Mouse (Mus musculus): ENCODE measurements around the gene Mettl7a3. TPM values are rescaled to one million over a fixed set of nuclear protein-coding genes. Genes with fewer than 3 reads are reported as not detected.
"Not testable (repeated sequence)": the region's sequence is repeated elsewhere in the genome, so short reads cannot be mapped to it uniquely, and the experiment has no call there.

The Mettl7a3 gene
- polyA plus RNA-seq, 1 experiment: 1.1 TPM

DNA sequence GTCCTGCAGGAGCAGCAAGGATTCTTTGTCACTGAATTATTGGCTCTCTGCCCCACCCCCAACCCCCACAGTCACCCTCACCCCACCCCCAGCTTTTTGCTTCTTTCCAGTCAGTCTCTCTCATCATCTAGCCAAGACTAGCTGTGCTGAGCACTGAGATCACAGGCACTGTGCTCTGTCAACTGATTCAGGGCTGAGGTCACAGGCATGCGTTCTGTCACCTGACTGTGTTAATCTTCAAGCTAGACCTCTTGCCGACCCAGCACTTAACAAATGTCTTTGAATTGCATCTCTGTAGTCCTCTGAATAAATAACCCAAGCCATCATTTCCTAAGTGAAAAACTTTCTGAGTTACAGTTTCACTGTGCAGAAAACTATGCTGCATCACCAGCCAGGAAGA lies 14.8 kb downstream of the Mettl7a3 start:
- no peaks in the 10 kb centered on the region for H3K4me1 ChIP-seq (ENCODE audit: control insufficient read depth, insufficient read depth, low read length)
- WGBS: 34% methylated on average over 2 of the region's 2 CpGs
- no peak overlapping the region for H3K4me3 ChIP-seq (replicated peaks; ENCODE audit: extremely low read depth, low read depth, low read length)
- TF ChIP-seq CTCF (IDR thresholded peaks at IDR 0.05; ENCODE audit: insufficient read depth, low read length) (no peak), POLR2A (IDR thresholded peaks at IDR 0.05; ENCODE audit: borderline replicate concordance, extremely low read depth, low read depth, low read length) (no peak)
- DNase-seq: no peak

DNA sequence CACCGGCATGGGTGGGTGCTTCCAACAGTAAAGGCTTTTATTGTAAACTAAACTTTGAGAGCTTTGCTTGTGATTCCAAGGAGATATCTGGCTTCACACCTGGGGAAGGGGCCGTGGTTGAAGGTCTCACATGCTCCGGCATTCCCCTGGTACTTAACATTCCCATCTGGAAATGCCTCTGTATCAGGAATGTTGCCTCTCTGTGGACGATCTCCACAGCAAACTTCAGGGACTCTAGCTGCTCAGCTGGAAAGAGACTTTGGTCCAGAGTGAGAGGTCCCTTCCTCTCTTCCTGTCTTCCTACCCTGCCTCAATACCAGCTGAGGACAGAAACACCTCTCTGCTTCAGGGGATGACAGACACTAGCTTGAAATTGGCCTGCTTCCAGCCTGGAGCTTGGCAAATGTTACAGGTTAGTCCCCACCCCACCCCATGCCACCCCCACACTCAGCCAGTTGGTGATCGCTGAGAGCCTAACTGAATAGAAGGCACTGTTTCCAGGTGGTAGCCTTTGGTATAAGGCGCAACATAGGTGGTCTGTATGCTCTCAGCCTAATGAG lies 16.9 kb downstream of the Mettl7a3 start:
- no peak for DNase-seq
- H3K4me1 ChIP-seq (ENCODE audit: control insufficient read depth, insufficient read depth, low read length): no peaks in the 10 kb centered on the region
- H3K4me3 ChIP-seq (replicated peaks; ENCODE audit: extremely low read depth, low read depth, low read length): no peak overlapping the region
- WGBS: 56% methylated on average over 6 of the region's 6 CpGs
- no peak for TF ChIP-seq CTCF (IDR thresholded peaks at IDR 0.05; ENCODE audit: insufficient read depth, low read length)
- no peak for TF ChIP-seq POLR2A (IDR thresholded peaks at IDR 0.05; ENCODE audit: borderline replicate concordance, extremely low read depth, low read depth, low read length)

DNA sequence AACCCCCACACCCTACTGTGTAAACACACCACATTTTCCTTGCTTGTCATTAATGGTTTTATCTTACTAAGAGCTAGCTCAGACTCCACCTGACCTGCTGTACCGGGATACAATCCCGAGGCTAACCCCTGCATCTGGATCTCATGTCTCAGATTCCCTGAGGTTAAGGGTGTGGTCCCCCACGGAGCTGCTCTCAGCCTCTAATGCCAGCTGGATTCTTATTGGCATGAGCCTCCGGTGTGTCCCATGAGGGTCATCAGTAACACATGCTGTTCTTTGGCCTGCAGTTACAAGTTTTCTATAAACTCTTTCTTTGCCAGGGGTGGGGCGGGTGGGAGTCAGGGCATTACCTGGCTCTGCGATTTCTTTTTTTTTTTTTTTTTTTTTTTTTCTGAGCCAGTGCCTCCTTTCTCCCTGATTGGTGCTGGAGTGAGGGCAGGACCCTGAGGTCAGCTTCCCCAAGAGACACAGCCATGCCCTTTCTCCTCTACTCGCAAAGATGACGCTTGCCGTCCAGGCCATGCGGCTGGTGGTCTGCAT lies 18.1 kb downstream of the Mettl7a3 start, which contains the start of the genes Methig1 and Mettl7a2:
Gene Methig1, plus strand, starts transcription at position 439 of the 540 bp plus-strand sequence.
Gene Mettl7a2, plus strand, starts transcription at position 490 of the 540 bp plus-strand sequence.
- TF ChIP-seq CTCF (IDR thresholded peaks at IDR 0.05; ENCODE audit: insufficient read depth, low read length): no peak
- no peak for TF ChIP-seq POLR2A (IDR thresholded peaks at IDR 0.05; ENCODE audit: borderline replicate concordance, extremely low read depth, low read depth, low read length)
- no peaks in the 10 kb centered on the region for H3K4me1 ChIP-seq (ENCODE audit: control insufficient read depth, insufficient read depth, low read length)
- no peak for DNase-seq
- no peak within 1 kb of the TSS for H3K4me3 ChIP-seq (replicated peaks; ENCODE audit: extremely low read depth, low read depth, low read length)
- 77% methylated on average over 10 of the region's 10 CpGs for WGBS

DNA sequence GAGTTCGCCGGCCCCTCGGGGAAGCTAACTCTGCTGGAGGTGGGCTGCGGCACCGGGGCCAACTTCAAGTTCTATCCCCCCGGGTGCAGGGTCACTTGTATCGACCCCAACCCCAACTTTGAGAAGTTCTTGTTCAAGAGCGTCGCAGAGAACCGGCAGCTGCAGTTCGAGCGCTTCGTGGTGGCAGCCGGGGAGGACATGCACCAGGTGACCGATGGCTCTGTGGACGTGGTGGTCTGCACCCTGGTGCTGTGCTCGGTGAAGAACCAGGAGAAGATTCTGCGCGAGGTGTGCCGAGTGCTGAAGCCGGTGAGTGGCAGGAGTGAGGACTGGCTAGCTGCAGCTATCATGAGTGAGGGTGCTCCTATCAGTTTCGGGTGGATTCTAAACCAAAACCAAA lies 18.7 kb downstream of the Mettl7a3 start:
- H3K4me1 ChIP-seq (ENCODE audit: control insufficient read depth, insufficient read depth, low read length); H3K4me3 ChIP-seq (replicated peaks; ENCODE audit: extremely low read depth, low read depth, low read length); DNase-seq: not testable (repeated sequence)
- whole genome bisulfite sequencing: 90% methylated on average over 22 of the region's 22 CpGs

DNA sequence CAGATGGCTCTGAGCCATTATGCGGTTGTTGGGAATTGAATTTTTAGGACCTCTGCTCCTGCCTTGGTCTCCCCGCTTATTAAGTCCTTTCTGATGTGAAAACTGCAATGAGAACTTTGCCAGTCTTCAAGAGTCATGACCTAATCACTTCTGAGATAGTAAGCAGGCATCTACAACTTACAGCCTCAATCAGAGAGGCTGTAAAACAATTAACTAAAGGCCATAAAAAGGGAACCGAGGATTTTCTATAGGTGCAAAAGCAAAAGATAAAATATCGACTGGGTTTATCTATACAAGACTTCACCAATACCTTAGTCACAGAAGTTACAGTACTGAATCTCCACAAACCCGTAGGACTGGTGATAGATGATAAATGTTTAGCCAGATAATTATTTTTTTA lies 21.1 kb downstream of the Mettl7a3 start:
- no peaks in the 10 kb centered on the region for H3K4me1 ChIP-seq (ENCODE audit: control insufficient read depth, insufficient read depth, low read length)
- 83% methylated on average over 5 of the region's 5 CpGs for WGBS
- TF ChIP-seq CTCF (IDR thresholded peaks at IDR 0.05; ENCODE audit: insufficient read depth, low read length) (no peak), POLR2A (IDR thresholded peaks at IDR 0.05; ENCODE audit: borderline replicate concordance, extremely low read depth, low read depth, low read length) (no peak)
- H3K4me3 ChIP-seq (replicated peaks; ENCODE audit: extremely low read depth, low read depth, low read length): no peak overlapping the region
- no peak for DNase-seq

DNA sequence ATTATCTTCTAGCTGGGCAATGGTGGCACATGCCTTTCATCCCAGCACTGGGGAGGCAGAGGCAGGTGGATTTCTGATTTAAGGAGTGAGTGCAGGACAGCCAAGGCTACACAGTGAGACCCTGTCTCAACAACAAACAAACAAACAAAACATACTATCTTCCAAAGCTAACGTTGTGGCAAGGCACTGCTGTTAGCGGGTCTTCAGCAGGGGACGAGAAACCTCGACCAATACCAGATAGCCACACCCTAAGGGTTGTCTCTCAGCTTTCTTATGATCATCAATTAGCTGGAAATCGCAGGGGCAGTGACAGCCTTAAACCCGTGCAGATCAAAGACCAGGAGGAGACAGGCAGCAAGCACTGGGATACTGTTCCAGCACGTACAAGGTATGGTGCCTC lies 29.5 kb downstream of the Mettl7a3 start, which contains the start of gene Higd1c:
Gene Higd1c, plus strand, starts transcription at position 301 of the 400 bp plus-strand sequence.
- no peak for DNase-seq
- 64% methylated on average over 7 of the region's 7 CpGs for WGBS
- H3K4me1 ChIP-seq (ENCODE audit: control insufficient read depth, insufficient read depth, low read length): no peaks in the 10 kb centered on the region
- TF ChIP-seq POLR2A (IDR thresholded peaks at IDR 0.05; ENCODE audit: borderline replicate concordance, extremely low read depth, low read depth, low read length): no peak
- no peak within 1 kb of the TSS for H3K4me3 ChIP-seq (replicated peaks; ENCODE audit: extremely low read depth, low read depth, low read length)

DNA sequence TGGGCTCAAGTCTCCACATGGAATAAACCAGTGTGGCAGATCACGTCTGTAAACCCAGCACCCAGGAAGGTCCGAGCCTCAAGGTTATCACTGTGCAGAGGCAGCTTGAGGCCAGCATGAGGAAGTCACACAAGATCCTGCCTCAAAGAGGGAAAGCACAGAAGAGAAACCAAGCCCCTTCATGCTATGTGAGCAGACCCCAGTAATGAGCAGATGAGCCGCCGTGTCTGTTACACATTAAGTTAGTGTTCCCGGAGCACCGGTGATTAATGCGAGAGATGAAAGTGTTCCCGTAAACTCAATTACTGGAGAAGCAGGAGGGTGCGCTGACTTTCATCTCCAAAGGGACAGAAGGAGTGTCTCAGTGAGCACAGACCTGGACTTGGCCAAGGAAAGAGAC lies 31.2 kb downstream of the Mettl7a3 start:
- not testable (repeated sequence) for DNase-seq; H3K4me1 ChIP-seq (ENCODE audit: control insufficient read depth, insufficient read depth, low read length); H3K4me3 ChIP-seq (replicated peaks; ENCODE audit: extremely low read depth, low read depth, low read length)
- 69% methylated on average over 9 of the region's 9 CpGs for WGBS

DNA sequence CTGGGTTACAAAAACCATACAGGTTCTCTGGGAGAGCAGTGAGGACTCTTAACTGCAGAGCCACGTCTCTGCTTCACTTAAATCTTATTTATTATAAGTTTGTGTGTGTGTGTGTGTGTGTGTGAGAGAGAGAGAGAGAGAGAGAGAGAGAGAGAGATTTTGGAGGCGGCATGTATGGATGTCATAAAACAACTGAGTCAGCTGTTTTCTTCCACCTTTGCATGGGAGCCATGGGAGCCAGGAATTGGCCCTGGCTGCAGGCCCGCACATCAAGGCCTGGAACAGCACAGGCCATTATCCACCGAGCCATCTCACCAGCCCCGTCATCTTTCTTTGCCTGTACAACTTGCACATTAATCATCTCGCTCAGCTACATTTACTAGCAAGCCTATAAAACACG lies 32.4 kb downstream of the Mettl7a3 start:
- WGBS: 73% methylated on average over 7 of the region's 7 CpGs
- DNase-seq: no peak
- H3K4me1 ChIP-seq (ENCODE audit: control insufficient read depth, insufficient read depth, low read length): no peaks in the 10 kb centered on the region
- TF ChIP-seq POLR2A (IDR thresholded peaks at IDR 0.05; ENCODE audit: borderline replicate concordance, extremely low read depth, low read depth, low read length) (no peak), CTCF (IDR thresholded peaks at IDR 0.05; ENCODE audit: insufficient read depth, low read length) (no peak)
- H3K4me3 ChIP-seq (replicated peaks; ENCODE audit: extremely low read depth, low read depth, low read length): no peak overlapping the region

DNA sequence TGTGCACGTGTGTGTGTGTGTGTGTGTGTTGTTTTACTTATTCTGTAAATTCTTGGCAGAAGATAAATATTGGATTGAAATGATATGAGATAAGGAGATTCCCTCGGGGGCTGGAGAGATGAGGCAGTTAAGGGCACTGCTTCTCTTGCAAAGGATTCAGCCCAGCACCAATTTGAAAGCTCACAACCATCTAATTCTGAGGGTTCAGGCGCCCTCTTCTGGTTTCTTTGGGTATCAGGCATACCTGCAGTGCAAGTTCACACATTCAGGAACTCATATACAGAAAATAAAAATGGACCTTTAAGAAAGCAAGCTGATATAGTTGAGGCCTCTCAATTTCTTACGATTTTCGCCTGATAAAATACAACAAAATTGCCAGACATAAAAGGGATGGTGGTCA lies 40.3 kb downstream of the Mettl7a3 start:
- Histone ChIP-seq H3K4me1 (ENCODE audit: control insufficient read depth, insufficient read depth, low read length) (no peaks in the 10 kb centered on the region), H3K4me3 (replicated peaks; ENCODE audit: extremely low read depth, low read depth, low read length) (no peak overlapping the region)
- DNase-seq: peak; percentile 44
- WGBS: 30% methylated on average over 5 of the region's 5 CpGs
- TF ChIP-seq CTCF (IDR thresholded peaks at IDR 0.05; ENCODE audit: insufficient read depth, low read length): 0 out of 2 replicates have a peak, but pooled peaks have one; percentile 9
- TF ChIP-seq POLR2A (IDR thresholded peaks at IDR 0.05; ENCODE audit: borderline replicate concordance, extremely low read depth, low read depth, low read length): no peak

DNA sequence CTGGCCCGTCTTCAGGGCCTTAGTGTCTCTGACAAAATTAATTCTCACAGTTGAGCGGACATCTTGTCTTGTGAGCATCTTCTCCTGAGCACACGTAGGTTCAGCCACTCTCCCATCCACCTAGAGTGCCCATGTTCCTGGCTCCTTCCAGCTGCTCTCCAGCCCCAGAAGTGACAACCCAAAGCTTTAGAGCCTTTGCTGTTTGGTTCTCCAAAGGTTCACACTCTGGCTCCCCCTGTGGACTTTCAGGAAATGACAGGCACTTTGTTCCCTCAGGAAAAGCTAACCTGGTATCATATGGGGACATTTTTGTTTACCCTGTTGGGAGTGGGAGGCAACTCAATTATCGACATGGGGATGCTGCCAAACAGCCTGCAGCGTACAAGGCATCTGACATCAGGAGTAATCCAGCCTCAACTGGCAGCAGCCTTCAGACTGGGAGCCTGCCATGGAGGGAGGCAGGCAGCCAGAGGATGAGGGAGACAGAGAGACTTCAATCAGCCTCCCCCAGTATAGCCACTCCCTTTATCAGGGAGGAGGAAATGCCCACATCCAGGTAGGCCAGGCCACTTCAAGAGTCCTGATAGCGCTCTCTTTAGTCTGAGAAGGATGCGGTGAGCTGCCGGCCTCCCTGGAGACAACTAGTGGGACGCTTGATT lies 43.2 kb downstream of the Mettl7a3 start:
- H3K4me3 ChIP-seq (replicated peaks; ENCODE audit: extremely low read depth, low read depth, low read length); DNase-seq; H3K4me1 ChIP-seq (ENCODE audit: control insufficient read depth, insufficient read depth, low read length): not testable (repeated sequence)
- 45% methylated on average over 4 of the region's 9 CpGs for WGBS

Measured in lung, adult 2 months (tissue).